Mouse (Mus musculus): Measurements from ENCODE around the gene Maml3. TPM values are rescaled to one million over a fixed set of nuclear protein-coding genes. Genes with fewer than 3 reads are reported as not detected.

The Maml3 gene
- polyA plus RNA-seq, 1 experiment from 2014 or later = 5.7 TPM

DNA sequence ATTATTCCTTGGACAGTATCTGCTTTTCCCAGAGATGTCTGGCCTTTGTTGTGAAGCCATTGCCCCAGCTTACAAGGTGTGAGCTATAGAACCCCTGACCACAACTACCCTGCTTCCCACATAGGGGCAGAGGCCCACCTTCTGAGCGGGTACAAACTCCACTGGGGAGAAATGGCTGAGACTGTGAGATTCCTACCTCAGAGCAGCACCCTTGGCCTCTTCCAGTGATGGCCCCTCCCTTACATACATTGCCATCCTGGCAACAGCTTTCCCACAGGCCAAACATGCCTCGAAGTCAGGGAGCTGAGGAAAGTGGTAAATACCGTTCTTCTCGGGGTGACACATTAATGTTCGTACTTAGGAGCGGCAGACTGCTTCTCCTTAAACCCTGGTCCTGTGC lies 118.4 kb downstream of the Maml3 start:
- Histone ChIP-seq H3K4me3 (ENCODE audit: low read depth, low read length) (no peak overlapping the region), H3K4me2 (ENCODE audit: low read length) (no peak overlapping the region), H3K9ac (ENCODE audit: low read depth, low read length) (no peak overlapping the region), H3K9me3 (replicated peaks; ENCODE audit: control insufficient read depth, low read length, poor library complexity, severe bottlenecking) (no peaks in the 10 kb centered on the region), H3K36me3 (ENCODE audit: control insufficient read depth, insufficient read depth, low read length) (no peaks in the 10 kb centered on the region), H3K4me1 (ENCODE audit: control insufficient read depth, insufficient read depth, low read length) (peaks cover 12% of the 10 kb centered on the region), H3K27me3 (ENCODE audit: control insufficient read depth, insufficient read depth, low read depth, low read length) (no peaks in the 10 kb centered on the region), H3K27ac (ENCODE audit: low read length) (no peak overlapping the region; the same call in 1 of the 2 replicates)
- ATAC-seq = no peak
- WGBS = 79% methylated on average over 6 of the region's 6 CpGs

DNA sequence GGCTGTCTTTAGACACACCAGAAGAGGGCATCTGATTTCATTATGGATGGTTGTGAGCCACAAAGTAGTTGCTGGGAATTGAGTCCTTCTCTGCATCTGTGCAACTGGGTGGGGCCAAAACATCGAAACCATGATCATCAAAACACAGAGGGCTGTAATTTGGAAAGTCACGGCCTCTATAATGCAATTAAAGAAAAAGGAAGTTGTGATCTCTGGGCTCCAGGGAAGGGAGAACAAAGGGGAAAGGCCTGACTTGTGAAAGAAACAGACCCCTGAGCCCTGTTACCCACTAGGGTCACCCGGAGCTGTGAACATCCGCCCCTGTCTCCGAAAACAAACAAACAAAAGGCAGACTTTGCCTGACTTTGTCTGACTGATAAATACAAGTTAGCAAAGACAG lies 123.4 kb downstream of the Maml3 start:
- Histone ChIP-seq H3K27ac (ENCODE audit: low read length) (no peak overlapping the region), H3K9ac (ENCODE audit: low read depth, low read length) (no peak overlapping the region), H3K4me1 (ENCODE audit: control insufficient read depth, insufficient read depth, low read length) (peaks cover 9% of the 10 kb centered on the region), H3K4me2 (ENCODE audit: low read length) (no peak overlapping the region), H3K36me3 (ENCODE audit: control insufficient read depth, insufficient read depth, low read length) (no peaks in the 10 kb centered on the region), H3K27me3 (ENCODE audit: control insufficient read depth, insufficient read depth, low read depth, low read length) (no peaks in the 10 kb centered on the region), H3K9me3 (replicated peaks; ENCODE audit: control insufficient read depth, low read length, poor library complexity, severe bottlenecking) (no peaks in the 10 kb centered on the region), H3K4me3 (ENCODE audit: low read depth, low read length) (no peak overlapping the region)
- ATAC-seq = no peak
- 65% methylated on average over 5 of the region's 5 CpGs for WGBS

DNA sequence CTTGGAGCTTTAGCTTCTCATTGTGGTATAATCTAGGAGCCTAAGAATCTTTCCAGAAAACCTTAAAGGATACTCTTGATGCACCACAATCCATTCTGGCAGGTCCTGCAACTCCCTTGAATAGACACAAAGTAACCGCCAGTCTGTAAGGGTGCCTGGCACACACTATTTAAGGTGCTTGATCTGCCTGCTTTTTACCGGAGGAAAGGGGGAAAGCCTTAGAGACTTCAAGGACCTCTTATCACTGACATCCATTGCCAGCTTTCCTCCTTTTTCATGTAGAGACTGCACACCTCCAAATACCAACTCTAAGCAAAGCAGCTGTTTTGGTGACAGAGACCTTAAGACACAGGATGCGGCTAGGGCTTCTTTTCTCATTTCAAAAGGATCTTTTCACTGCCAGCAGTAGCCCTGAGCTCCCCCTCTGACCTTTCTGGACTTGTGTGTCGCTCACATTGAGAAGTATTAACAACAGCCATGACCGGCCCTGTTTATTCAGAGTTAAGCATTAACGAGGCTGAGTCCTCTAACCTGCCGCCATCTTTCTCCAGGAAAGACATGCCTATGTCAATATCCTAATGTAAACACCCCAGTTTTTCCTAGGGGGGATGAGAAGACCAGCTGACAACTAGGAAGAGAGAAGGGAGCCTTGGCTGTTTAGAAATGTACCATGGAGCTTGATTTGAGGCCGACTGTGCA lies 127.1 kb downstream of the Maml3 start:
- no peaks in the 10 kb centered on the region for H3K36me3 ChIP-seq (ENCODE audit: control insufficient read depth, insufficient read depth, low read length)
- no peak overlapping the region for H3K27ac ChIP-seq (ENCODE audit: low read length)
- ATAC-seq = no peak
- H3K4me3 ChIP-seq (ENCODE audit: low read depth, low read length) = no peak overlapping the region
- peaks cover 3% of the 10 kb centered on the region; the same call in 1 of the 2 replicates for H3K4me1 ChIP-seq (ENCODE audit: control insufficient read depth, insufficient read depth, low read length)
- no peaks in the 10 kb centered on the region for H3K27me3 ChIP-seq (ENCODE audit: control insufficient read depth, insufficient read depth, low read depth, low read length)
- 49% methylated on average over 8 of the region's 8 CpGs for WGBS
- H3K9me3 ChIP-seq (replicated peaks; ENCODE audit: control insufficient read depth, low read length, poor library complexity, severe bottlenecking) = no peaks in the 10 kb centered on the region
- H3K4me2 ChIP-seq (ENCODE audit: low read length) = no peak overlapping the region
- H3K9ac ChIP-seq (ENCODE audit: low read depth, low read length) = no peak overlapping the region

DNA sequence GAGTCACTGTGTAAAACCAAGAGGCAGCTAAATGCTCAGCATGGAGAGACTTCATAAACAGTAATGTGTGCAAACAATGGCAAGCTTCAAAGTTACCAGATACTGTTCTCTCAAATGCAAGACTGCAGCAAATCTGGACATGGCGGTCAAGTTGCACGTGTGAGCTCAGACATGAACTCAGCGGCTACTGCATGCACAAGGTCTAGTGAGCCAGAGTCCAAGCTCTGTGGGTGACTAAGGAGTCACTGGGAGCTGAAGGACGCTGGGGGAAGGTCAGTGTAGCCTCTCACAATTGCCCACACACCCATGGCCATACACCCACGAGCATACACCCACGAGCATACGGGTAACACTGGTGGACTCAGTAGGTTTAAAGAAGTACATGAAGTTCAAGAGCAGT lies 130.3 kb downstream of the Maml3 start:
- ATAC-seq = no peak
- Histone ChIP-seq H3K4me1 (ENCODE audit: control insufficient read depth, insufficient read depth, low read length) (peaks cover 3% of the 10 kb centered on the region), H3K36me3 (ENCODE audit: control insufficient read depth, insufficient read depth, low read length) (no peaks in the 10 kb centered on the region), H3K9me3 (replicated peaks; ENCODE audit: control insufficient read depth, low read length, poor library complexity, severe bottlenecking) (no peaks in the 10 kb centered on the region), H3K27ac (ENCODE audit: low read length) (no peak overlapping the region), H3K4me2 (ENCODE audit: low read length) (no peak overlapping the region), H3K4me3 (ENCODE audit: low read depth, low read length) (no peak overlapping the region), H3K9ac (ENCODE audit: low read depth, low read length) (no peak overlapping the region), H3K27me3 (ENCODE audit: control insufficient read depth, insufficient read depth, low read depth, low read length) (no peaks in the 10 kb centered on the region)
- 98% methylated on average over 7 of the region's 7 CpGs for WGBS

DNA sequence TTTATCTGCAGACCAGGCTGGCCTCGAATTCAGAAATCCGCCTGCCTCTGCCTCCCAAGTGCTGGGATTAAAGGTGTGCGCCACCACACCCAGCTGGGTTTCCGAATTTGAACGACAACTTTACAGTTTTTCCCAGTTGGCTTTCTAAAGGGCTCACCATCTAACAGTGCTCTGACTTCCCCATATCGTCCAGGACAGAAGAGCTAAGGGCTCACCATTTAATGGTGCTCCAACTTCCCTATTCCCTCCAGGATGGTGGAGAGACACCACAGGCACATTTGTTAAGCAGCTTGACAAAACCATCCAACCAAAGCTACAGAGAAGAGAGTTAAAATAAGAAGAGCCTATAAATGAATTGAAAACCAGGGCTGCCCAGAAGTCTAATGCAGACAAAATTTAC lies 130.7 kb downstream of the Maml3 start:
- WGBS = 94% methylated on average over 6 of the region's 6 CpGs
- peaks cover 7% of the 10 kb centered on the region for H3K4me1 ChIP-seq (ENCODE audit: control insufficient read depth, insufficient read depth, low read length)
- ATAC-seq = no peak
- H3K4me2 ChIP-seq (ENCODE audit: low read length) = no peak overlapping the region
- no peak overlapping the region for H3K27ac ChIP-seq (ENCODE audit: low read length)
- no peaks in the 10 kb centered on the region for H3K36me3 ChIP-seq (ENCODE audit: control insufficient read depth, insufficient read depth, low read length)
- H3K9ac ChIP-seq (ENCODE audit: low read depth, low read length) = no peak overlapping the region
- H3K4me3 ChIP-seq (ENCODE audit: low read depth, low read length) = no peak overlapping the region
- H3K9me3 ChIP-seq (replicated peaks; ENCODE audit: control insufficient read depth, low read length, poor library complexity, severe bottlenecking) = no peaks in the 10 kb centered on the region
- no peaks in the 10 kb centered on the region for H3K27me3 ChIP-seq (ENCODE audit: control insufficient read depth, insufficient read depth, low read depth, low read length)

DNA sequence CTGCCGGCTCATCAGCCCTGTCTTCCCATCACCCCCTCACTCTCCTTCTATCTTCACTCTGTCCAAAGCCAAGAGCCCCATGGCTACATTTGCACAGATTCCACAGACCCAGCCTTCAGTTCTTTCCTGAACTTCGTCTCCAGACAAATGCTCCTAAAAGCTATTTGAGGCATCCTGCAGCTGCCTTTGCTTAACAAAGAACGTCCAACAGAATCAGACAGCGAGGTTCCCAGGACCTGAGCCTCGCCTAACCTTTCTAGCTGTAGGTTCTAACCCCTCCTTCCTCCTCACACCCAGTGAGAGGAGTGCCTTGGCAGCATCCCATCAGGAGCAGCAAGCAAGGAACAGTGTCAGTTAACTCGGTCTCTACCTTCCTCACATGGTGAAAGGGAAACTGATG lies 132.3 kb downstream of the Maml3 start:
- H3K4me2 ChIP-seq (ENCODE audit: low read length) = no peak overlapping the region
- 49% methylated on average over 6 of the region's 6 CpGs for WGBS
- ATAC-seq = no peak
- no peaks in the 10 kb centered on the region for H3K9me3 ChIP-seq (replicated peaks; ENCODE audit: control insufficient read depth, low read length, poor library complexity, severe bottlenecking)
- no peaks in the 10 kb centered on the region for H3K36me3 ChIP-seq (ENCODE audit: control insufficient read depth, insufficient read depth, low read length)
- H3K27ac ChIP-seq (ENCODE audit: low read length) = no peak overlapping the region
- no peak overlapping the region for H3K4me3 ChIP-seq (ENCODE audit: low read depth, low read length)
- H3K4me1 ChIP-seq (ENCODE audit: control insufficient read depth, insufficient read depth, low read length) = peaks cover 5% of the 10 kb centered on the region; the same call in 1 of the 2 replicates
- no peak overlapping the region for H3K9ac ChIP-seq (ENCODE audit: low read depth, low read length)
- no peaks in the 10 kb centered on the region for H3K27me3 ChIP-seq (ENCODE audit: control insufficient read depth, insufficient read depth, low read depth, low read length)

DNA sequence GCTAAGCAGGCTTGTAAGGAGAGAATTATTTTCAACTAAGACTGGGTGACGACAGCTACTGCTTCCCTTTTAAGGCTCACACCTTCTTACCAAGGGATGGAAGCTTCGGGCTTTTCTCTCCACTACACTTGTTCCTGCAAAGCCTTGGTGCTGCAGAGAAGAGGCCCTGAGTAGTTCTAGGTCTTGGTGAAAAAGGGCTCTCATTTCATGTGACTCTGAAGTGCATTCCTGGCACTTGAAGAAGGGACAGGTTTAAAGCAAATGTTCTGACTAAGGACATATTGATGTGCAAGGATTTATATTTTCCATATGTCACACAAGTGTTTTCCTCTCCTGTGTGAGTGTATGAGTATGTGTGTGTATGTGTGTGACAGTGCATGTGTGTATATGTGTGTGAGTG lies 134.4 kb downstream of the Maml3 start:
- Histone ChIP-seq H3K27me3 (ENCODE audit: control insufficient read depth, insufficient read depth, low read depth, low read length) (no peaks in the 10 kb centered on the region), H3K27ac (ENCODE audit: low read length) (no peak overlapping the region), H3K4me1 (ENCODE audit: control insufficient read depth, insufficient read depth, low read length) (peaks cover 13% of the 10 kb centered on the region), H3K9me3 (replicated peaks; ENCODE audit: control insufficient read depth, low read length, poor library complexity, severe bottlenecking) (no peaks in the 10 kb centered on the region), H3K36me3 (ENCODE audit: control insufficient read depth, insufficient read depth, low read length) (no peaks in the 10 kb centered on the region), H3K9ac (ENCODE audit: low read depth, low read length) (no peak overlapping the region), H3K4me2 (ENCODE audit: low read length) (no peak overlapping the region), H3K4me3 (ENCODE audit: low read depth, low read length) (no peak overlapping the region)
- ATAC-seq = no peak
- 89% methylated on average over 2 of the region's 2 CpGs for WGBS

DNA sequence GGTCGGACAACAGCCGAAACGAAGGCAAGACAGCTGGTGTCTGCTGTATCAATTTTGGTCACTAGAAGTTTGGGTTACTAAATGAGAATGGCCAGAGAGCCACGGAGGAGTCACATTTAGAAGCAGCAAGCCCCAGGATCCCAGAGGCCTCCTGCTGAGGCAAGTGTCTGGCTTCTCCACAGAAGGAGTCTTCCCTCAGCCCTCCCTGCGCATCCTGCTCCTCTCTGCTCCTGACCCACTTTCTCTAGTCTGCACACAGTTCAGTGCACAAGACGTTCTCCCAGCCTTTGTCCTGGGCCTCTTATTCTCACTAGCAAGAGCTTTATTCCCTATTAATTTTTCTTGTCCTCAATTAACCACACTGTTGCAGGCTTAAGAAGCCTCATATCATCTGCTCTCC lies 135.4 kb downstream of the Maml3 start:
- no peak overlapping the region for H3K27ac ChIP-seq (ENCODE audit: low read length)
- 63% methylated on average over 6 of the region's 6 CpGs for WGBS
- no peaks in the 10 kb centered on the region for H3K27me3 ChIP-seq (ENCODE audit: control insufficient read depth, insufficient read depth, low read depth, low read length)
- no peaks in the 10 kb centered on the region for H3K36me3 ChIP-seq (ENCODE audit: control insufficient read depth, insufficient read depth, low read length)
- ATAC-seq = no peak
- no peak overlapping the region for H3K4me2 ChIP-seq (ENCODE audit: low read length)
- H3K9ac ChIP-seq (ENCODE audit: low read depth, low read length) = no peak overlapping the region
- peaks cover 21% of the 10 kb centered on the region for H3K4me1 ChIP-seq (ENCODE audit: control insufficient read depth, insufficient read depth, low read length)
- H3K4me3 ChIP-seq (ENCODE audit: low read depth, low read length) = no peak overlapping the region
- H3K9me3 ChIP-seq (replicated peaks; ENCODE audit: control insufficient read depth, low read length, poor library complexity, severe bottlenecking) = no peaks in the 10 kb centered on the region

DNA sequence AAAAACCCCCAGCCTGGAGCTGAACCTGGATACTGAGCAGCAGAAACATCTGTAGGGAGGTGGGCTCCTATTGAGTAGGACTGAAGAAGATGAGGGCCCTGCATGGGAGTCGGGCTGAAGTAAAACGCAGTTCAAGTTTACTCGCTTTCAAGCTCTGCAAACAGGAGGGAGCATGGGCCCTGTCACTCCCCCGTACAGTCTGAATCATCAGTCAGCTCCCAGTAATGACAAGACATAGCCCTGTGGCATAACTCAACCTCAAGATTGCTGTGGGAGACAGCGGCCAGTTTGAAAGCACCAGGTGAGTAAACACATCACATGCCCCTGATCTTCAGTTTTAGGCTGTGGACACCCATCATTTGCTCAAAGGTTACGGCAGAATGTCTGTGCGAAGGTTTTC lies 139.0 kb downstream of the Maml3 start:
- ATAC-seq = no peak
- Histone ChIP-seq H3K36me3 (ENCODE audit: control insufficient read depth, insufficient read depth, low read length) (no peaks in the 10 kb centered on the region), H3K9ac (ENCODE audit: low read depth, low read length) (peak overlapping the region; percentile 39; the same call in 1 of the 2 replicates), H3K27me3 (ENCODE audit: control insufficient read depth, insufficient read depth, low read depth, low read length) (no peaks in the 10 kb centered on the region), H3K4me3 (ENCODE audit: low read depth, low read length) (no peak overlapping the region), H3K27ac (ENCODE audit: low read length) (peak overlapping the region; percentile 77), H3K4me2 (ENCODE audit: low read length) (no peak overlapping the region), H3K4me1 (ENCODE audit: control insufficient read depth, insufficient read depth, low read length) (peaks cover 37% of the 10 kb centered on the region), H3K9me3 (replicated peaks; ENCODE audit: control insufficient read depth, low read length, poor library complexity, severe bottlenecking) (no peaks in the 10 kb centered on the region)
- WGBS = 72% methylated on average over 7 of the region's 7 CpGs
